Mouse (Mus musculus) midbrain, embryonic 11.5 days (tissue): ENCODE results near the gene Sec14l1. TPM values are rescaled to one million over a fixed set of nuclear protein-coding genes. Genes with fewer than 3 reads are reported as not detected.
A peak's percentile ranks its signal among the peaks of the same experiment; 100 is the strongest.

Source experiments
- ATAC-seq: fragments of 200-750 bp; cut with Nextera tagmentation; 2 replicates; pipeline ENCODE4 v1.8.0; 2017; ENCODE audit warnings: moderate TSS enrichment, moderate library complexity; ENCODE audit not compliant: low FRiP score
- DNase-seq: peaks from one replicate; pipeline ENCODE4 v3.0.0; 2015; ENCODE audit warnings: low spot score; ENCODE audit errors: missing footprints
- H3K27ac ChIP-seq: fragments of 300-500 bp; sonication (generic); 2 replicates; pipeline ENCODE4 v1.5.1; 2014; ENCODE audit warnings: low read depth, low read length
- H3K27me3 ChIP-seq: fragments of 300-500 bp; sonication (generic); 2 replicates; pipeline ENCODE4 v1.6.1; 2014; ENCODE audit warnings: mild to moderate bottlenecking, low read length, moderate library complexity, mixed read lengths; ENCODE audit not compliant: control insufficient read depth, insufficient read depth
- H3K36me3 ChIP-seq: fragments of 300-500 bp; sonication (generic); 2 replicates; pipeline ENCODE4 v1.6.1; 2014; ENCODE audit warnings: mild to moderate bottlenecking, low read length, moderate library complexity, mixed read lengths; ENCODE audit not compliant: control insufficient read depth, insufficient read depth
- H3K4me1 ChIP-seq: fragments of 300-500 bp; sonication (generic); 2 replicates; pipeline ENCODE4 v1.6.1; 2014; ENCODE audit warnings: low read length; ENCODE audit not compliant: control insufficient read depth, insufficient read depth
- H3K4me2 ChIP-seq: fragments of 300-500 bp; sonication (generic); 2 replicates; pipeline ENCODE4 v1.6.1; 2014; ENCODE audit warnings: mild to moderate bottlenecking, moderate library complexity
- H3K4me3 ChIP-seq: fragments of 300-500 bp; sonication (generic); 2 replicates; pipeline ENCODE4 v1.5.1; 2014; ENCODE audit warnings: low read depth, low read length
- H3K9ac ChIP-seq: fragments of 300-500 bp; sonication (generic); 2 replicates; pipeline ENCODE4 v1.6.1; 2014; ENCODE audit warnings: low read length
- H3K9me3 ChIP-seq: fragments of 300-500 bp; sonication (generic); 2 replicates; pipeline ENCODE4 v1.6.1; 2016; ENCODE audit warnings: low read length; ENCODE audit not compliant: control insufficient read depth
- WGBS: fragments of 180-500 bp; shearing (Covaris S2); extraction: QIAGEN DNeasy Blood & Tissue Kit; methylation state at CpG from one replicate; pipeline ENCODE4 v1.1.7; 2014; 5-methylcytosine and 5-hydroxymethylcytosine counted together
- polyA plus RNA-seq: library from polyadenylated mRNA; unstranded; fragments of >200 nt; fragmentation: Nextera tagmentation; extraction: Ambion mirVana; gene quantifications from 2 replicates; pipeline ENCODE4 v1.2.1, GENCODE M21; 2014

Gene Sec14l1
- polyA plus RNA-seq, 1 experiment from 2014 or later: 36.7 TPM

GRCm38 (mm10) chr11:117127931-117128548 is 13.1 kb downstream of the Sec14l1 start:
- Histone ChIP-seq H3K4me3 (no peak overlapping the region), H3K36me3 (no peaks in the 10 kb centered on the region), H3K4me2 (no peak overlapping the region), H3K4me1 (peaks cover 31% of the 10 kb centered on the region), H3K27me3 (no peaks in the 10 kb centered on the region), H3K9me3 (no peaks in the 10 kb centered on the region), H3K27ac (peak overlapping the region; percentile 38; the same call in 1 of the 2 replicates), H3K9ac (0 out of 2 replicates have a peak overlapping the region, but pooled peaks have one; percentile 15)
- no peak for DNase-seq
- 40% methylated on average over 12 of the region's 12 CpGs for WGBS
- ATAC-seq: no peak

- Histone ChIP-seq H3K4me3 (no peak overlapping the region), H3K27ac (no peak overlapping the region), H3K4me1 (peaks cover 28% of the 10 kb centered on the region), H3K9me3 (no peaks in the 10 kb centered on the region), H3K9ac (no peak overlapping the region), H3K36me3 (no peaks in the 10 kb centered on the region), H3K27me3 (no peaks in the 10 kb centered on the region), H3K4me2 (no peak overlapping the region)
- 44% methylated on average over 11 of the region's 11 CpGs for WGBS
- no peak for DNase-seq
- no peak for ATAC-seq
Measured at GRCm38 (mm10) chr11:117129473-117129872, 14.5 kb downstream of the Sec14l1 start.

GRCm38 (mm10) chr11:117130068-117130467 is 15.1 kb downstream of the Sec14l1 start:
- H3K9me3 ChIP-seq: no peaks in the 10 kb centered on the region
- H3K9ac ChIP-seq: no peak overlapping the region
- ATAC-seq: no peak
- peaks cover 32% of the 10 kb centered on the region for H3K4me1 ChIP-seq
- H3K27me3 ChIP-seq: no peaks in the 10 kb centered on the region
- H3K4me3 ChIP-seq: no peak overlapping the region
- H3K27ac ChIP-seq: no peak overlapping the region
- H3K4me2 ChIP-seq: no peak overlapping the region
- WGBS: 37% methylated on average over 8 of the region's 8 CpGs
- DNase-seq: no peak
- no peaks in the 10 kb centered on the region for H3K36me3 ChIP-seq

- no peak overlapping the region for H3K4me3 ChIP-seq
Measured at GRCm38 (mm10) chr11:117130888-117131287, 15.9 kb downstream of the Sec14l1 start.

GRCm38 (mm10) chr11:117131450-117131849 is 16.5 kb downstream of the Sec14l1 start:
- no peaks in the 10 kb centered on the region for H3K27me3 ChIP-seq
- no peak overlapping the region for H3K4me2 ChIP-seq
- H3K9me3 ChIP-seq: no peaks in the 10 kb centered on the region
- no peak overlapping the region for H3K4me3 ChIP-seq
- H3K27ac ChIP-seq: no peak overlapping the region
- H3K36me3 ChIP-seq: no peaks in the 10 kb centered on the region
- H3K4me1 ChIP-seq: peaks cover 40% of the 10 kb centered on the region
- no peak for ATAC-seq
- DNase-seq: no peak
- WGBS: 96% methylated on average over 10 of the region's 10 CpGs
- H3K9ac ChIP-seq: no peak overlapping the region

More at GRCm38 (mm10) chr11:117130888-117131287, 15.9 kb downstream of the Sec14l1 start:
- no peaks in the 10 kb centered on the region for H3K36me3 ChIP-seq
- no peak overlapping the region for H3K9ac ChIP-seq
- no peaks in the 10 kb centered on the region for H3K27me3 ChIP-seq
- no peak overlapping the region for H3K4me2 ChIP-seq
- ATAC-seq: no peak
- no peak for DNase-seq
- H3K27ac ChIP-seq: no peak overlapping the region
- WGBS: 60% methylated on average over 5 of the region's 5 CpGs
- H3K4me1 ChIP-seq: peaks cover 38% of the 10 kb centered on the region
- no peaks in the 10 kb centered on the region for H3K9me3 ChIP-seq

GRCm38 (mm10) chr11:117134776-117135387 is 19.9 kb downstream of the Sec14l1 start:
- no peak overlapping the region for H3K9ac ChIP-seq
- H3K27ac ChIP-seq: no peak overlapping the region
- 69% methylated on average over 23 of the region's 23 CpGs for WGBS
- ATAC-seq (no peak), DNase-seq (no peak)
- peaks cover 23% of the 10 kb centered on the region for H3K4me1 ChIP-seq
- H3K4me3 ChIP-seq: no peak overlapping the region
- H3K4me2 ChIP-seq: no peak overlapping the region
- H3K36me3 ChIP-seq: no peaks in the 10 kb centered on the region
- no peaks in the 10 kb centered on the region for H3K9me3 ChIP-seq
- no peaks in the 10 kb centered on the region for H3K27me3 ChIP-seq

GRCm38 (mm10) chr11:117135457-117136290 is 20.7 kb downstream of the Sec14l1 start:
- Histone ChIP-seq H3K36me3 (no peaks in the 10 kb centered on the region), H3K9me3 (no peaks in the 10 kb centered on the region), H3K27me3 (no peaks in the 10 kb centered on the region), H3K27ac (no peak overlapping the region), H3K4me3 (no peak overlapping the region), H3K4me2 (no peak overlapping the region), H3K4me1 (peaks cover 16% of the 10 kb centered on the region), H3K9ac (0 out of 2 replicates have a peak overlapping the region, but pooled peaks have one; percentile 33)
- DNase-seq (no peak), ATAC-seq (no peak)
- WGBS: 41% methylated on average over 17 of the region's 17 CpGs

GRCm38 (mm10) chr11:117136880-117137279 is 21.9 kb downstream of the Sec14l1 start:
- Histone ChIP-seq H3K9me3 (no peaks in the 10 kb centered on the region), H3K9ac (no peak overlapping the region), H3K27ac (no peak overlapping the region), H3K4me2 (no peak overlapping the region), H3K4me1 (peaks cover 12% of the 10 kb centered on the region), H3K27me3 (no peaks in the 10 kb centered on the region), H3K36me3 (no peaks in the 10 kb centered on the region), H3K4me3 (no peak overlapping the region)
- no peak for ATAC-seq
- DNase-seq: no peak
- WGBS: 92% methylated on average over 14 of the region's 14 CpGs
